9 mouse cellular contexts compared by ENCODE assay signal in the genomic region with DNA sequence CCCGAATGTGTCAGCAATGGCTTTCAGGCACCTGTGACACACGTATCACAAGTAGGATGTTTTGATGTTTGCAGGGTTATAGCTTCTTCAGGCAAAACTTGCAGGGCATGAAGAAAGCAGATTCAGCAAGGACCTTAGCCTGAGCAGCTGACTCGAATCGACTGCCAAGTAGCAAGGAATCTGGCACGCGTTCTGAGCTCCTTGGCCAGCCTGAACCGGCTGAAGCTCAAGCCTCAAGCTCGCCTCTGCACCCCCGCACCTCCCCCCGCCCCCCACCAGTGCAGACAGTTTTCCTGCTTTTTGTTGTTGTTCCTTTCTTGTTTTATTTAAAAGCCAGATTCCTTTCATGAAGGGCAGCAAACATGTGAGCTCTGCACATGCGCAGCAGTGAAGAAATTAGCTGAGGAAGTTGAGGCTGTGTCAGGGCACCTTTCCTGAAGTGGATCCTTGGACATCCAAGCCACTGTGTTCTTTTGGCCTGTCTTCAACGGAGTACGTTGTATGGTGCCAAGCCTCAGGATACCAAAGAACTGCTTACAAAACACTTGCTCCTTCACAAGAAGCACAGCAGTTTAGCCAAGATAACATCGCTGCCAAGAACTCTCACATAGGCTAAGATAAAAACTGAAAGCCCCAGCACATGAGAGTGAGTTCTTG. TPM values are rescaled to one million over a fixed set of nuclear protein-coding genes. Genes with fewer than 3 reads are reported as not detected.
DNase-seq lines count a peak whose midpoint lies in the region; ATAC-seq and TF ChIP-seq lines count a peak whose summit lies in the region.
"Had no signal": no experiment of that assay in that cellular context is flagged by ENCODE, and none has a peak within 500 bp of the region (broad histone marks: within the 10 kb centered on the region; RNA-seq: fewer than 3 reads in every experiment).

No protein-coding gene starts in this region.

- no peaks in the 10 kb centered on the region for H3K9me3 ChIP-seq in midbrain, embryonic 14.5 days (ENCODE audit: control insufficient read depth, low read length)
- no peaks in the 10 kb centered on the region for H3K9me3 ChIP-seq in midbrain, embryonic 11.5 days (ENCODE audit: control insufficient read depth, low read length)
- H3K9me3 ChIP-seq in hindbrain, embryonic 15.5 days: no peaks in the 10 kb centered on the region
- H3K9me3 ChIP-seq: liver, embryonic 15.5 days had no signal

- 83% methylated on average over 14 of the region's 14 CpGs for WGBS in midbrain, embryonic 14.5 days
- WGBS in midbrain, embryonic 11.5 days: 86% methylated on average over 14 of the region's 14 CpGs
- 65% methylated on average over 14 of the region's 14 CpGs for whole genome bisulfite sequencing in hindbrain, embryonic 15.5 days

- H3ac ChIP-seq in myocyte (ENCODE audit: control insufficient read depth, insufficient read length): no peak overlapping the region

- no peak overlapping the region for H3K4me3 ChIP-seq in midbrain, embryonic 14.5 days (replicated peaks; ENCODE audit: low read depth, low read length)
- no peak overlapping the region for H3K4me3 ChIP-seq in midbrain, embryonic 11.5 days (ENCODE audit: low read depth, low read length)
- no peak overlapping the region for H3K4me3 ChIP-seq in hindbrain, embryonic 15.5 days
- H3K4me3 ChIP-seq in myocyte: no peak overlapping the region
- H3K4me3 ChIP-seq: liver, embryonic 15.5 days had no signal

- no peak for TF ChIP-seq POLR2A in myocyte (IDR thresholded peaks at IDR 0.05; ENCODE audit: insufficient read length, low read depth)

- peak; percentile 79 for ATAC-seq in midbrain, embryonic 14.5 days (ENCODE audit: low FRiP score, low TSS enrichment)
- no peak for ATAC-seq in midbrain, embryonic 11.5 days (ENCODE audit: low FRiP score)
- peak; percentile 90 for ATAC-seq in frontal cortex, adult (ENCODE audit: low TSS enrichment)
- ATAC-seq in hindbrain, embryonic 15.5 days (ENCODE audit: low FRiP score, low read depth): peak; percentile 97
- ATAC-seq in megakaryocyte-erythroid progenitor cell, adult 5-6 weeks (replicated peaks; ENCODE audit: low FRiP score, low TSS enrichment, poor library complexity, severe bottlenecking): no peak

- H3K4me2 ChIP-seq in midbrain, embryonic 14.5 days (ENCODE audit: low read length): no peak overlapping the region
- H3K4me2 ChIP-seq in midbrain, embryonic 11.5 days: no peak overlapping the region
- H3K4me2 ChIP-seq in hindbrain, embryonic 15.5 days: 0 out of 2 replicates have a peak overlapping the region, but pooled peaks have one; percentile 1
- peak overlapping the region; percentile 13 for H3K4me2 ChIP-seq in myocyte (ENCODE audit: low read depth)
- H3K4me2 ChIP-seq: liver, embryonic 15.5 days had no signal

- no peaks in the 10 kb centered on the region for H3K79me2 ChIP-seq in myocyte (ENCODE audit: control insufficient read depth, insufficient read depth)

- DNase-seq in midbrain, embryonic 14.5 days: peak; percentile 57
- DNase-seq in midbrain, embryonic 11.5 days (ENCODE audit: low spot score, missing footprints): no peak
- DNase-seq in layer of hippocampus, postnatal 36 days: peak; percentile 62 to 73
- DNase-seq in urinary bladder, postnatal 36 days (ENCODE audit: low spot score in 2 of 2): peak; percentile 47 to 82

- H3K27ac ChIP-seq in midbrain, embryonic 14.5 days (replicated peaks; ENCODE audit: low read depth, low read length): no peak overlapping the region
- H3K27ac ChIP-seq in midbrain, embryonic 11.5 days (ENCODE audit: low read depth, low read length): no peak overlapping the region
- peak overlapping the region; percentile 62 for H3K27ac ChIP-seq in hindbrain, embryonic 15.5 days (replicated peaks)
- H3K27ac ChIP-seq: liver, embryonic 15.5 days had no signal

- no peaks in the 10 kb centered on the region for H3K4me1 ChIP-seq in midbrain, embryonic 14.5 days (ENCODE audit: control insufficient read depth, insufficient read depth, low read length)
- no peaks in the 10 kb centered on the region for H3K4me1 ChIP-seq in midbrain, embryonic 11.5 days (ENCODE audit: control insufficient read depth, insufficient read depth, low read length)
- H3K4me1 ChIP-seq in hindbrain, embryonic 15.5 days (replicated peaks): 0 out of 2 replicates have a peak, but pooled peaks cover 4% of the 10 kb centered on the region
- H3K4me1 ChIP-seq: liver, embryonic 15.5 days had no signal

- H3K36me3 ChIP-seq in midbrain, embryonic 14.5 days (ENCODE audit: control insufficient read depth, insufficient read depth, low read length): no peaks in the 10 kb centered on the region
- H3K36me3 ChIP-seq in midbrain, embryonic 11.5 days (ENCODE audit: control insufficient read depth, insufficient read depth, low read length): no peaks in the 10 kb centered on the region
- no peaks in the 10 kb centered on the region for H3K36me3 ChIP-seq in hindbrain, embryonic 15.5 days
- H3K36me3 ChIP-seq in myocyte (ENCODE audit: control insufficient read depth, insufficient read depth): no peaks in the 10 kb centered on the region
- H3K36me3 ChIP-seq: liver, embryonic 15.5 days had no signal

- H3K27me3 ChIP-seq in midbrain, embryonic 14.5 days (ENCODE audit: control insufficient read depth, insufficient read depth, low read length): no peaks in the 10 kb centered on the region
- no peaks in the 10 kb centered on the region for H3K27me3 ChIP-seq in midbrain, embryonic 11.5 days (ENCODE audit: control insufficient read depth, insufficient read depth, low read length)
- no peaks in the 10 kb centered on the region for H3K27me3 ChIP-seq in hindbrain, embryonic 15.5 days
- H3K27me3 ChIP-seq in myocyte (ENCODE audit: control insufficient read depth, insufficient read depth, insufficient read length): no peaks in the 10 kb centered on the region
- H3K27me3 ChIP-seq: liver, embryonic 15.5 days had no signal

- H3K9ac ChIP-seq in midbrain, embryonic 14.5 days (replicated peaks; ENCODE audit: low read length): no peak overlapping the region
- H3K9ac ChIP-seq in midbrain, embryonic 11.5 days (ENCODE audit: low read length): no peak overlapping the region
- no peak overlapping the region for H3K9ac ChIP-seq in hindbrain, embryonic 15.5 days
- H3K9ac ChIP-seq: liver, embryonic 15.5 days had no signal

TF ChIP-seq in myocyte, 11 proteins besides CTCF, POLR2A, EP300 and RAD21:
- TF ChIP-seq POLR2AphosphoS2 (IDR thresholded peaks at IDR 0.05; ENCODE audit: insufficient read length, low read depth): no peak
- no peak for TF ChIP-seq TCF3 (IDR thresholded peaks at IDR 0.05; ENCODE audit: insufficient read length, low read depth)
- no peak for TF ChIP-seq TCF12 (IDR thresholded peaks at IDR 0.05; ENCODE audit: insufficient read depth, poor library complexity, severe bottlenecking)
- TF ChIP-seq MYOG (IDR thresholded peaks at IDR 0.05; ENCODE audit: control insufficient read depth in 1 of 3, insufficient read depth in 1 of 3, insufficient read length in 2 of 3, low read depth in 2 of 3): no peak
- no peak for TF ChIP-seq E2F4 (IDR thresholded peaks at IDR 0.05; ENCODE audit: insufficient read depth)
- no peak for TF ChIP-seq MAX (IDR thresholded peaks at IDR 0.05; ENCODE audit: low read depth)
- TF ChIP-seq REST (IDR thresholded peaks at IDR 0.05; ENCODE audit: insufficient read depth, insufficient read length): no peak
- TF ChIP-seq SRF (IDR thresholded peaks at IDR 0.05; ENCODE audit: control insufficient read depth, insufficient read length, low read depth): no peak
- TF ChIP-seq USF1 (IDR thresholded peaks at IDR 0.05; ENCODE audit: low read depth): no peak
- no peak for TF ChIP-seq MYOD1 (IDR thresholded peaks at IDR 0.05; ENCODE audit: control insufficient read depth in 1 of 3, insufficient read length in 2 of 3, low read depth in 2 of 3)
- TF ChIP-seq CEBPB (IDR thresholded peaks at IDR 0.05; ENCODE audit: insufficient read depth, poor library complexity, severe bottlenecking): no peak

RNA-seq across cellular contexts. Expression of gene Slc39a12, which starts 46.3 kb away (rescaled TPM):
- polyA plus RNA-seq in midbrain, embryonic 14.5 days (2014; fragmentation: Nextera tagmentation; extraction: Ambion mirVana): 2.8 and 3.1 TPM in 2 replicates
- 1.7 and 1.8 TPM in 2 replicates for polyA plus RNA-seq in midbrain, embryonic 11.5 days (2014; fragmentation: Nextera tagmentation; extraction: Ambion mirVana)
- 2.3 and 4.4 TPM in 2 replicates for polyA plus RNA-seq in hindbrain, embryonic 15.5 days (2015; fragmentation: Nextera tagmentation; extraction: Ambion mirVana)
- total RNA-seq in layer of hippocampus, postnatal 36 days (2021): 10 to 100 TPM; 40.4 to 41.6 TPM
- 0.01 TPM for polyA plus RNA-seq in myocyte (2012; fragmentation: generic; extraction: Trizol)
- not detected in 2 replicates for total RNA-seq in megakaryocyte-erythroid progenitor cell, adult 5-6 weeks (2014; fragmentation: Nextera tagmentation)
- not detected in 2 replicates for total RNA-seq in megakaryocyte-erythroid progenitor cell, adult 5-6 weeks (2017)

Comparison
In these comparisons a context has a peak if more than half of its experiments do, and no peak if none do; other contexts are left out.
1. ATAC-seq: peak in midbrain, embryonic 14.5 days (single experiment), frontal cortex, adult (single experiment) and hindbrain, embryonic 15.5 days (single experiment); none in midbrain, embryonic 11.5 days (single experiment) and megakaryocyte-erythroid progenitor cell, adult 5-6 weeks (single experiment).
2. H3K4me2 ChIP-seq: peak in hindbrain, embryonic 15.5 days (single experiment) and myocyte (single experiment); none in midbrain, embryonic 14.5 days (single experiment) and midbrain, embryonic 11.5 days (single experiment).